Mouse (Mus musculus) kidney, adult 9 months (tissue): ENCODE results near the gene Zfp106.

Source experiments
- DNase-seq: peaks from one replicate; pipeline ENCODE4 v3.0.0; 2022

Zfp106 gene

DNA sequence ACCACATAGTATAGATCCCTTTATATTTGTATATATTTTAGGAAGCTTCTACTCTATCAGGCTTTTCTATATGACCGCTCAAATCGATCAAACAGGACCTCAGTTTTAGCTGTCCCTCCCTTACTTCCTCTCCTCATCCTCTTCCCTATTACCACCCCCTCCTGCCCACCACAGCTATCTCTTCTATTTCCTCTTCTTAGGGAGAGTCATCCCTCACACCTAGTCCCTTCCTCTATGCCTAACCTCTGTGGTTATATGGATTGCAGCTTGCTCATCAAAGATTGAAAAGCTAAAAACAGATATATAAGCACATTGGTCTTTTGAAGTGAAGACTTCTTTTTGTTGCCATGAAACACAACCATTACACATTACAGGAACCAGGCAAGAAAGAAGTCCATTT, 18.9 kb downstream of the Zfp106 start:
- DNase-seq: no peak

DNA sequence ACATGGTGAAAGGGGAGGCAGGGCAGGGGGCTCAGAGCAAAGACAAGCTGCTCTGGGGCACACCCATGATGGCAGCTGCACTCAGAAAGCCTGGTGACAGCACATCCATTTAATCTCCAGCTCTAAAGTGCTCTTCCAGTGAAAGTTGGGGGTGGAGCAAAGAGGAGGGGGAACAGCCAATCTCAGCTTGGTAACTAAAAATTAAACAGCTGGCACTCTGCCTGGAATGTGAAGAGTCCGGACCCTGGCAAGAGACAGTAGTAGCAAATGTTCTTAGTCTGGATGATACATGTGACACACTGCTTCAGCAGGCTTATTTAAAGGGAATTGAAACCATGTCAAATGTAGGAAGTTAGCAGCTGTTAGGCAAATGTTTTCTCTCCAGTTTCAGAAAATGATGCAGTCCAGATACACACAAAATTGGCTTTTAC, 23.9 kb downstream of the Zfp106 start:
- peak; percentile 96 for DNase-seq

- peak; percentile 15 for DNase-seq
These were observed 24.3 kb downstream of the Zfp106 start for GRCm38 (mm10) chr2:120539333-120539732.

- DNase-seq: no peak
These were observed 32.4 kb downstream of the Zfp106 start for GRCm38 (mm10) chr2:120531223-120531622.

DNA sequence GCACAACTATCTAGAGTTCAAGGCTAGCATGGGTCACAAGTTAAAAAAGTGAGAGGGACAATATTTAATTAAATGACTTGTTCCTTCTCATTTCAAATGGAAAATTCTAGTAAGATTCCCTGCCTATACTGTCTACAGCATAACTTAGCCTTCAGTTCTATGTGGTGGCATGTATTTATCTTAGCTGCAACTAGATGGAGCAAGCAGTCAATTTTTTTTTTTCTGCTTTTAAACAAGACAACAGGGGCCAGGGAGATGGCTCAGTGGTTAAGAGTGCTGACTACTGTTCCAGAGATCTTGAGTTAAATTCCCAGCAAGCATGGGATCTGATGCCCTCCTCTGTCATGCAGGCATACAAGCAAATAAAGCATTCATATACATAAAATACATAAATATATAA, 34.1 kb downstream of the Zfp106 start:
- no peak for DNase-seq

DNA sequence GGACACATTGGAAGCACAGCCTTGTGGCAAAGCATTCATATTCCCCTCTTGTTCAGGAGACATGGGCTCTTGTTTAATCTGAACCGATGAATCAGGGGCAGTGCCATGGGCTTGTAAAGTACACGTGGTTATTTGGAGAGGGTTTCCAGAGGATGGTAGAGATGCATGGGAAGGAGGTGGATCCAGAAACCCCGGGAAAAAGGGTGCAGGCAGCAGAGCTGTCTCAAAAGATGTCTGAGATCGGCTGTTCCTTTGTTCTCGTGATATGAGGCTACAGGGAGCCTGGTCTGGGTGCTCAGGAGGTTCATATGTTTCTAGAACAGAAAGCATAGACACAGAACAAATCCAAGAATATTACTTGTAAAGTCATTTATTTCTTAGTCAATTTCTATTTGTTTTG, 36.9 kb downstream of the Zfp106 start:
- no peak for DNase-seq

DNA sequence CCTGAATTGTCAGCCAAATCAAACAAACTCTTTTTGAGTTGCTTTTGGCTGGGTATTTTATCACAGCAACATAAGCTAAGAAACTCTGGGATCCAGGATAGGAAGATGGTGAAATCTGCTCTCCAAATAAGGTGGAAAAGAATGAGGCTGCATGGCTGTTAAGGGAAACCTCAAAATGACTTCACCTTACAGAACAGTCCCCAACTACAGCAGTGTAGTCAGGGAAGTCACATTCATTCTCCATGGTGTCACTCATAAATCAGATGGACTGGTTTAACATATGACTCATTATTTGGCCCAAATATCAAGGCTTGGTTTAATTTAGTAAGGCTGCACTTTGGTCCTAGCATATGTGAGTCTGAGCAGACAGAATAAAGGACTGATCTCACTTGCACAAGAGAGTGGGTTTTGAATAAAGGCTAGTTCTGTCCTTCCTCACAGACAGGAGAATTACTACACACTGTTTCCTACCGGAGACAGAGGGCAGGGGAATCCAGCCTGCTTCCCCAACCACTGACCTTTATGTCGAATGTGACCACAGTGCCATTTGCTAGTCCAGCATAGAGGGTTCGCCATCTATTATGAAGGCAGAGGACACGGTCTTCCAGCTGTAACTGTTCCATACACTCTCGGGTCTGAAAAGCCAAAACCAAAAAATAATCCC, 45.0 kb downstream of the Zfp106 start:
- no peak for DNase-seq

GRCm38 (mm10) chr2:120514181-120514580, 49.5 kb downstream of the Zfp106 start:
- DNase-seq: no peak

DNA sequence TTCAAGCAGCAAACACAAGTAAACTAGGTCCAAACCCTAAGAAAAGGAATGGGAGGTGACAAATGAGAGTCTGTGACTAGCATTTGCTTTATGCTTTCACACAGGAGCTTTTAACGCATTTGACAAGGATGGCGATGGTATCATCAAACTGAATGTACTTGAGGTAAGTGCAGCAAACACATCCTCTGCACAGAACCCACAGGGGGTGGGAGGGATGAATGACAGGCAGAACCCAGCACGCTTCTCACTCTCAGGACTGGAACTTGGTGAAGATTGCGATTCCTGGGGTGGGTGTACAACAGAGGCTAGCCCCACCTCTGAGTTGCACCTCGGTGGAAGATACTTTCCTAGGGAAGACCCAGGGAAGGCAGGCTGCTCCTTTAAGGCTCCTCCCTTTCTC, 59.7 kb downstream of the Zfp106 start:
- no peak for DNase-seq

GRCm38 (mm10) chr2:120503094-120503493, 60.5 kb downstream of the Zfp106 start:
- DNase-seq: no peak

- DNase-seq: peak; percentile 21
These were observed 61.0 kb downstream of the Zfp106 start for GRCm38 (mm10) chr2:120502605-120502990.

- DNase-seq: no peak
These were observed 61.6 kb downstream of the Zfp106 start for GRCm38 (mm10) chr2:120501931-120502604.

DNA sequence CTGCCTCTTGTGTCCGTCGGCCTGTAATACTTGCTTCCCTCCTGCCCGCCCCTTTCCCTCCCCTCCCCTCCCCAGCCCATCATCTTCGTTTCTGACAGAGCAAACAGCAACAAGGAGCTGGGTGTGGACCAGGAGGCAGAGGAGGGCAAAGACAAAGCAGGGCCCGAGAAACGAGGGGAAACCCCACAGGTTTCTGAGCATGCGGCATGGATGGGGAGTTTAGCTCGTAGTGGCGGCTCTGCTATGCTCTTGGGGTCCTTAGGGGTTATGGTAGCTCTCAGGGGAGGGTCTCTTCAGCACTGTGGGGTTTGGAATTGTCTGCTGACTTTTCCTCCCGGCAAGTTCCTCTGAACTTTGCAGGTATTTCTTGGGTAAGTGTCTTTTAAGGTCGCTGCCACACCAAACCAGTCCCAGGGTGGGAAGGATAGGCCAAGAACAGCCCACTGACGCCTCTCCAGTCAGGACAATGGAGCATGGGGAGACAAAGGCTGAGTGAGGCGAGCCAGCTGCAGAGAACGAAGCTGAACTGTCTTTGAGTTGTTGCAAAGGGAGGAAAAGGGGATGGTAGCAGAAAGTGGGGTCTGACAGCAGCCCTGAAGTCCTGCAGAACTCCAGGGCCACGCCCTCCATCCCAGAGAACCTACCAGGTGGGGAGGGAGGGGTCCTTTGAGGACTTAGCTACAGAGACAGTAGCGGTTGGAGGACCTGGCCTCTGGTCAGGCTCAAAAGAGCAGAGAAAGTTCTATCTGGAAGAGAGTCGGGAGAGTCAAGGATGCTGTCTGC, 62.3 kb downstream of the Zfp106 start:
- no peak for DNase-seq

DNA sequence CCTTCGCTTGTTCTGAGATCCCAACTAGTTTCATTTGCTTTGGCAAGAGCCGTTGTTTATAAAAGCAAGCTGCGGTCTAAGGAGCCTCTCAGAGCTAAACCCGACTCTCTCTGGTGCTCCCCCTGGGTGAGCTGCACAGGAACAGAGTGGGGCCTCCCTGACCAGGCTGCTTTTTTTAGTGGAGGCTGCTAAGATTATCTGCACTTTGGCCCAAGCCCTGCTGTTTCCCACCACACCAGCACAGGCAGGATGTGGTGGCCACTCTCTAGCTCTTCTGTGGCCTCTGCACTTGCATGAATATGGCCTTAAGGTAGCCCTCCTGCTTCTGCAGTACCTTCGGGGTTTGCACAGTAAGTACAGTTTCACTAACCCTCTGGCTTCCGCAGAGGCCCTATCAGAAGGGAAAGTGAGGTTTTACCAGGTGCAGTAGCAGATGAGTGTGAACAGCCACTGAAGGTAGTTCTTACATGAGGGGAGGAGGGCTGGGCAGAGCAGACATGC, 63.6 kb downstream of the Zfp106 start:
- DNase-seq: no peak

- DNase-seq: no peak
These were observed 67.1 kb downstream of the Zfp106 start for GRCm38 (mm10) chr2:120496511-120496910.

- no peak for DNase-seq
These were observed 70.4 kb downstream of the Zfp106 start for GRCm38 (mm10) chr2:120493254-120493653.

DNA sequence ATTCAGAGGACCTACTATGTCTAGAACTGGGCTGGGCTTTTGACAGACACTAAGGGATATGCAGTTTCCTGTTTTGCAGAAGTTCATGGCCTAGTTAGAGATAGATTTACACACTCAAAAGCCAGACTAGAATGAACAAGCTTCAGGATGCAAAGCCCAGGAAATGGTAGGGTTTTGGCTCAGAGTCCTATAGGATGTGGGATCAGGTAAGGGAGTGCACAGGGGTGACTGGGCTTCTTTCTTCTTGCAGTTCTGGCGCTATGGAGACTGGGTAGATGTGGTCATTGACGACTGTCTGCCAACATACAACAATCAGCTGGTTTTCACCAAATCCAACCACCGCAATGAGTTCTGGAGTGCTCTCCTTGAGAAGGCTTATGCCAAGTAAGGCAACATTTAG, 79.4 kb downstream of the Zfp106 start:
- DNase-seq: no peak

GRCm38 (mm10) chr2:120482506-120483389, 80.9 kb downstream of the Zfp106 start:
- DNase-seq: peak; percentile 43

DNA sequence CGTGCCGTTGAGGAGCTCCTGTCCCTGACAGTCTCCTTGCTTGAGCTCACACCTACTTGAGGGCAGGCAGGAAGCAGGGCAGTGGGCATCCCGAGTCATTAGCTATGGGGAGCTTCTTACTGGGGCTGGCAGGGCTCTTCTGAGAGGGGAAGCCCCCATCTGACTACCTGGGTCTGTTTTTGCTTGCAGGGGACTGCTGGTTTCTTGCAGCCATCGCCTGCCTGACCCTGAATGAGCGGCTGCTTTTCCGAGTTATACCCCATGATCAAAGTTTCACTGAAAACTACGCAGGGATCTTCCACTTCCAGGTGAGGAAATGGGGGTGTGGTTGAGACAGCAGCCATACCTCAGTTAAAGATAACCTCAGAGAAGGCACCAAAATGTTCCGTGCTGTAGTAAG, 81.7 kb downstream of the Zfp106 start:
- no peak for DNase-seq

GRCm38 (mm10) chr2:120478600-120478999, 85.0 kb downstream of the Zfp106 start:
- peak; percentile 89 for DNase-seq

- DNase-seq: no peak
These were observed 87.2 kb downstream of the Zfp106 start for GRCm38 (mm10) chr2:120476277-120477087.

GRCm38 (mm10) chr2:120470856-120471255, 92.8 kb downstream of the Zfp106 start:
- DNase-seq: no peak
